ENCODE assay signal across 8 mouse cellular contexts in the genomic region with DNA sequence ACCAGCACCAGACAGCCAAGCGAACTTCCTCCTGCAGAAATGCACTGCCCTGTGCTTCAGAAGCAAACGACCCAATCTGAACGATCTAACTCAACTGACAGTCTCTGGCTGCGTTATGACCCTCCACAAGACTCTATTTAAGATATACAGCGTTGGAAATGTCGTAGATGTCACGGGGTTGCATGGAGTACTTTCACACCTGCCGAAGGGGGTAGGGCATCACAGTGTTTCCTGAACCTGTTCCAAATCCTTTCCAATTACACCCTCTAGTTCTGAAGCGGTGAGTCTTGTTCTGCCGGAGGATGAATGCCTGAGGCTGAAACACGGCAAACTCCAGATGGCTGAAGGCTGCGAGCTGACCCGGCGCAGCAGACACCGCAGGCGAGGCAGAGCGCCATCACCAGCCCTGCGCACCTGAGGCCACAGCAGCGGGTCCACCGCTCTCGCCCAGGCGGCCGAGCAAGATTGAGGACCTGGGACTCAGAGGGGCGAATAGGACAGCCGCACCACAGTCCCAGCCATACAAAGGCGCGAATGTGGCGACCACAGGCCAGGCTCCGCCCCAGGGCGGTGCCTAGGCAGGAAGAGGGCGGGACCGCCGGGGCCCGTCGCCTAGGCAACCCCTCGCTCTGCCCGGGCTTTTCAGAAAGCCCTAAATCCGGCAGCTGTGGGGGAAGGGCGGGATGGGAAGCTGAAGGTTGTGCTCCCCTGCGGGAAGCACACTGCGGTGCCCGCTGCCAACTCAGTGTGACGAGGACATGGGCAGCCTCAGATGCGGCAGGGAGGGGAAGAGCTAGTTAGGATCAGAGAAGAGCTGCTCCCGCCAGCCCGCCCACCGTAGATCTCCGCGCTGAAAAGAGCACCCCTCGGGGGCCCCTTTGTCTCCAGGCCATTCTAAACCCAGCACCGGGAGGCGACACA. TPM values are rescaled to one million over a fixed set of nuclear protein-coding genes. Genes with fewer than 3 reads are reported as not detected.
DNase-seq lines count a peak whose midpoint lies in the region; ATAC-seq and TF ChIP-seq lines count a peak whose summit lies in the region.

Gene Ing1 (plus strand): TSS at position 773 of the 921 bp plus-strand sequence.

- H3K4me1 ChIP-seq in MEL (ENCODE audit: control insufficient read depth in 1 of 2, insufficient read depth in 2 of 2, low read length in 2 of 2) = peaks cover 4 to 21% of the 10 kb centered on the region in 2 experiments; a peak in 3 of 4 replicates
- no peaks in the 10 kb centered on the region; the same call in 1 of the 2 replicates for H3K4me1 ChIP-seq in cerebellum, adult 2 months (ENCODE audit: control insufficient read depth, insufficient read depth, low read length)
- H3K4me1 ChIP-seq in lung, embryonic 16.5 days (replicated peaks; ENCODE audit: control insufficient read depth, insufficient read depth, low read length) = peaks cover 20% of the 10 kb centered on the region

- peak within 1 kb of the TSS; percentile 58 to 98 for H3K4me3 ChIP-seq in MEL (ENCODE audit: control insufficient read depth in 1 of 2, insufficient read depth in 1 of 2, low read depth in 2 of 2, low read length in 2 of 2)
- H3K4me3 ChIP-seq in cerebellum, adult 2 months (replicated peaks; ENCODE audit: insufficient read depth, low read depth, low read length) = peak within 1 kb of the TSS; percentile 83
- peak within 1 kb of the TSS; percentile 93 for H3K4me3 ChIP-seq in lung, embryonic 16.5 days (ENCODE audit: low read length)

- TF ChIP-seq CTCF in MEL (IDR thresholded peaks at IDR 0.05 in 2 of 3, conservative IDR thresholded peaks at IDR 0.05 in 1 of 3; ENCODE audit: control insufficient read depth in 1 of 3, insufficient read depth in 1 of 3, low read depth in 2 of 3, low read length in 3 of 3, poor library complexity in 1 of 3, severe bottlenecking in 1 of 3) = no peak
- TF ChIP-seq CTCF in cerebellum, adult 2 months (IDR thresholded peaks at IDR 0.05; ENCODE audit: borderline replicate concordance, insufficient read depth, low read depth, low read length) = no peak

- peak; percentile 30 to 46 for ATAC-seq in hematopoietic stem cell, adult 5-6 weeks (replicated peaks in 1 of 2; ENCODE audit: insufficient read depth in 1 of 2, low FRiP score in 2 of 2, low TSS enrichment in 1 of 2, low read depth in 1 of 2, poor library complexity in 2 of 2, severe bottlenecking in 2 of 2)
- peak; percentile 76 for ATAC-seq in lung, embryonic 16.5 days (ENCODE audit: low read depth)

- peaks cover 33% of the 10 kb centered on the region for H3K79me2 ChIP-seq in MEL (ENCODE audit: control insufficient read depth, insufficient read depth, low read length, poor library complexity)

- H3K9ac ChIP-seq in MEL (ENCODE audit: control insufficient read depth, low read depth, low read length, poor library complexity, severe bottlenecking) = peak within 1 kb of the TSS; percentile 94
- peak within 1 kb of the TSS; percentile 94 for H3K9ac ChIP-seq in lung, embryonic 16.5 days (ENCODE audit: low read length)

- TF ChIP-seq EP300 in MEL (IDR thresholded peaks at IDR 0.05; ENCODE audit: low read depth in 1 of 2, low read length in 2 of 2) = peak; percentile 10 to 37; a peak in 3 of 4 replicates

- under 1% methylated on average over 52 of the region's 52 CpGs for WGBS in cerebellum, adult 2 months
- WGBS in lung, embryonic 16.5 days = under 1% methylated on average over 52 of the region's 52 CpGs

- DNase-seq in MEL (ENCODE audit: low read depth, low spot score) = peak; percentile 96
- peak; percentile 94 to 95 for DNase-seq in cerebellum, adult 2 months
- DNase-seq in forelimb bud, embryonic 11.5 days (ENCODE audit: low read depth, low spot score) = peak; percentile 99
- DNase-seq in layer of hippocampus, adult 9-10 months (ENCODE audit: low spot score) = peak; percentile 87
- peak; percentile 89 for DNase-seq in ovary, postnatal 10 days (ENCODE audit: low spot score)
- peak; percentile 94 to 96 for DNase-seq in thymus, postnatal 10 days (ENCODE audit: low spot score in 2 of 2)

- H3K4me2 ChIP-seq in lung, embryonic 16.5 days (ENCODE audit: low read depth, low read length) = peak within 1 kb of the TSS; percentile 88

- H3K27ac ChIP-seq in MEL (ENCODE audit: control insufficient read depth, low read depth, low read length) = peak within 1 kb of the TSS; percentile 92
- peak within 1 kb of the TSS; percentile 85 for H3K27ac ChIP-seq in cerebellum, adult 2 months (ENCODE audit: insufficient read depth, low read length)
- H3K27ac ChIP-seq in lung, embryonic 16.5 days (ENCODE audit: low read length) = peak within 1 kb of the TSS; percentile 100

- peaks cover 0 to 20% of the 10 kb centered on the region in 2 experiments; a peak in 2 of 4 replicates for H3K36me3 ChIP-seq in MEL (ENCODE audit: control insufficient read depth in 1 of 2, insufficient read depth in 2 of 2, low read length in 2 of 2)
- no peaks in the 10 kb centered on the region for H3K36me3 ChIP-seq in lung, embryonic 16.5 days (ENCODE audit: control insufficient read depth, insufficient read depth, low read length)

- peak; percentile 73 to 92; a peak in 3 of 4 replicates for TF ChIP-seq POLR2A in MEL (IDR thresholded peaks at IDR 0.05; ENCODE audit: control insufficient read depth in 1 of 2, insufficient read depth in 1 of 2, low read depth in 1 of 2, low read length in 2 of 2, poor library complexity in 1 of 2)
- peak; percentile 89 for TF ChIP-seq POLR2A in cerebellum, adult 2 months (IDR thresholded peaks at IDR 0.05; ENCODE audit: borderline replicate concordance, insufficient read depth, low read length)

- H3K9me3 ChIP-seq in MEL (replicated peaks; ENCODE audit: insufficient read depth, low read length) = no peaks in the 10 kb centered on the region
- H3K9me3 ChIP-seq in lung, embryonic 16.5 days (ENCODE audit: control insufficient read depth, low read length) = no peaks in the 10 kb centered on the region

- H3K27me3 ChIP-seq in MEL (ENCODE audit: control insufficient read depth in 1 of 2, insufficient read depth in 2 of 2, low read length in 2 of 2) = no peaks in the 10 kb centered on the region
- H3K27me3 ChIP-seq in cerebellum, adult 2 months (ENCODE audit: control insufficient read depth, insufficient read depth, low read length) = no peaks in the 10 kb centered on the region
- H3K27me3 ChIP-seq in lung, embryonic 16.5 days (ENCODE audit: control insufficient read depth, insufficient read depth, low read depth, low read length) = no peaks in the 10 kb centered on the region

- no peak for TF ChIP-seq RAD21 in MEL (IDR thresholded peaks at IDR 0.05; ENCODE audit: low read depth, low read length)

TF ChIP-seq in MEL, 35 proteins besides CTCF, POLR2A, EP300 and RAD21 (continues in another document):
- TF ChIP-seq USF1 (IDR thresholded peaks at IDR 0.05; ENCODE audit: low read depth, low read length) (no peak), CHD1 (IDR thresholded peaks at IDR 0.05; ENCODE audit: low read depth, low read length) (peak; percentile 93; the same call in 1 of the 2 replicates), ELF1 (IDR thresholded peaks at IDR 0.05; ENCODE audit: low read depth, low read length) (peak; percentile 87), NELFE (IDR thresholded peaks at IDR 0.05; ENCODE audit: low read depth, low read length) (peak; percentile 94), ZC3H11A (IDR thresholded peaks at IDR 0.05; ENCODE audit: low read depth, low read length) (no peak), SIN3A (IDR thresholded peaks at IDR 0.05; ENCODE audit: low read length) (peak; percentile 43), POLR2AphosphoS2 (IDR thresholded peaks at IDR 0.05; ENCODE audit: low read length) (peak; percentile 87; the same call in 1 of the 2 replicates), ZMIZ1 (IDR thresholded peaks at IDR 0.05; ENCODE audit: low read depth, low read length) (peak; percentile 94), MYB (IDR thresholded peaks at IDR 0.05; ENCODE audit: low read depth, low read length) (no peak), MYC (IDR thresholded peaks at IDR 0.05; ENCODE audit: low read depth, low read length) (peak; percentile 2; the same call in 1 of the 2 replicates), JUND (IDR thresholded peaks at IDR 0.05; ENCODE audit: low read depth, low read length) (no peak), USF2 (IDR thresholded peaks at IDR 0.05; ENCODE audit: borderline replicate concordance in 1 of 2, insufficient read depth in 1 of 2, low read depth in 1 of 2, low read length in 2 of 2) (no peak), KAT2A (conservative IDR thresholded peaks at IDR 0.05; ENCODE audit: low read depth, low read length) (no peak), RCOR1 (IDR thresholded peaks at IDR 0.05; ENCODE audit: low read depth, low read length) (no peak), ETS1 (IDR thresholded peaks at IDR 0.05; ENCODE audit: low read depth, low read length) (no peak; the same call in 1 of the 2 replicates), TCF12 (IDR thresholded peaks at IDR 0.05; ENCODE audit: low read depth, low read length) (peak; percentile 58), MEF2A (IDR thresholded peaks at IDR 0.05; ENCODE audit: extremely low read depth, insufficient replicate concordance, low read depth, low read length, poor library complexity, severe bottlenecking) (no peak), HCFC1 (IDR thresholded peaks at IDR 0.05; ENCODE audit: low read depth, low read length) (no peak), SMC3 (IDR thresholded peaks at IDR 0.05; ENCODE audit: low read depth, low read length) (no peak), GABPA (IDR thresholded peaks at IDR 0.05; ENCODE audit: low read depth, low read length) (no peak), POLR2AphosphoS5 (IDR thresholded peaks at IDR 0.05; ENCODE audit: borderline replicate concordance, low read depth, low read length) (no peak), TAL1 (IDR thresholded peaks at IDR 0.05; ENCODE audit: low read length) (peak; percentile 14; the same call in 1 of the 2 replicates), MAFK (IDR thresholded peaks at IDR 0.05; ENCODE audit: borderline replicate concordance, low read depth, low read length) (no peak), E2F4 (IDR thresholded peaks at IDR 0.05; ENCODE audit: borderline replicate concordance, low read depth, low read length) (peak; percentile 84; the same call in 1 of the 2 replicates), CHD2 (IDR thresholded peaks at IDR 0.05; ENCODE audit: low read length) (no peak), ZNF384 (IDR thresholded peaks at IDR 0.05; ENCODE audit: low read depth, low read length) (no peak), ZKSCAN1 (IDR thresholded peaks at IDR 0.05; ENCODE audit: low read depth, low read length) (no peak)

RNA-seq across cellular contexts. Expression of gene Ing1, which starts in this region (rescaled TPM):
- 35.9 and 36.2 TPM in 2 replicates for total RNA-seq in MEL (2012; rRNA removed)
- polyA plus RNA-seq in MEL (2012; ENCODE audit: insufficient read depth in 1 of 2, insufficient read length in 2 of 2, low read depth in 1 of 2, low replicate concordance in 2 of 2, missing spikeins in 1 of 2) = 10 to 100 TPM in 1 of 2 experiments, not detected in 1; 91.0 TPM
- polyA plus RNA-seq in cerebellum, adult 2 months (2012; rRNA removed) = 39.2 and 42.2 TPM in 2 replicates
- total RNA-seq in hematopoietic stem cell, adult 5-6 weeks (2017) = 67.9 and 96.2 TPM in 2 replicates
- 36.3 and 36.8 TPM in 2 replicates for polyA plus RNA-seq in lung, embryonic 16.5 days (2015; fragmentation: Nextera tagmentation; extraction: Ambion mirVana)

Comparison
In these comparisons a context has a peak if more than half of its experiments do, and no peak if none do; other contexts are left out.
1. Peak in every context shown above with its lines: DNase-seq, ATAC-seq, H3K4me3 ChIP-seq and H3K27ac ChIP-seq.